Comparison of ENCODE assay signal across 8 mouse cellular contexts in the genomic region with DNA sequence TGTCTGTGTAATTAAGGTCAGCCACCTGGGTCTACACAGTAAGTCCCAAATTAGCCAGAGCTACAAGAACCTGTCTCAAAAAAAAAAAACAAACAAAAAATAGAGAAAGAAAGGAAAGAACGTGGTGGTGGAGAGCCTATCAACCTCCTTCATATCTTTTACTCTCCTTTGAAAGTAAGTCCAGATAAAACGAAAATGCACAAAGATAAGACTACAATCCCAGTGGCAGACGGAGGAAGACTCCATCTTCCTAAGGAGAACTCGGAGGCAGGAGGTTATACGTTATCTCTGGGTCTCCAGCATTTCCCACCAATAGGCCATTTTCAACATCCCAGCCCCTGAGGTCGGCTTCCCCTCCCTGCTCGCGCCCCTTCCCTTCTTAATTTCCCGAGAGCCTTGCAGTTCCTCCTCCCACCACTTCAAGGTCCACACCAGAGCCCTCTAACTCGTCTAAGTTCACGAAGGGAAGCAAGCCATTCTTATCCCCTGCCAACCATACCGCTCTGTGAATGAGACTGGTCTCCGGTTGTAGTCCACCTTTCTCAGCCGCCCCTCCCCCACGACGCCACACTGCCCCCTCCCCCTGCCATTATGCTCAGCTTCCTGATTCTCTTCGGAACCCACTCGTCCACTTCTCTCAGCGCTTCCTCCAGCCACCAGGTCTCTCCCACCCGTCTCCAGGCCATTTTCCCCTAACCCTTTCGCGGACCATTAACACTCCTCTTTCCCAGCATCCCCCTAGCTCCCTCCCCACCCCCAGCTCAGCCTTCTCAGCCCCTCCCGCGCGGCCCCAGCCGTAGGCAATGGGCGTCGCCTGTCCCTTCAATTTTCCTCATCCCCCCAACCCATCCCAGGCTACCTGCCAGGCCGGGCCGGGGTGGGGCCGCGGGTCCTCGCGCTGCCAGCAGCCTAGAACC. TPM values are rescaled to one million over a fixed set of nuclear protein-coding genes. Genes with fewer than 3 reads are reported as not detected.
DNase-seq lines count a peak whose midpoint lies in the region; ATAC-seq and TF ChIP-seq lines count a peak whose summit lies in the region.

No protein-coding gene starts in this region.

- H3K4me1 ChIP-seq in ES-E14 (ENCODE audit: control insufficient read depth in 2 of 2, insufficient read depth in 2 of 2, low read length in 2 of 2, poor library complexity in 1 of 2) = peaks cover 22 to 45% of the 10 kb centered on the region in 2 experiments
- H3K4me1 ChIP-seq in embryonic facial prominence, embryonic 15.5 days = peaks cover 33% of the 10 kb centered on the region
- peaks cover 9% of the 10 kb centered on the region; the same call in 1 of the 2 replicates for H3K4me1 ChIP-seq in hindbrain, embryonic 11.5 days (replicated peaks; ENCODE audit: control insufficient read depth, insufficient read depth, low read length)
- peaks cover 25% of the 10 kb centered on the region for H3K4me1 ChIP-seq in midbrain, embryonic 16.5 days (ENCODE audit: control insufficient read depth, insufficient read depth, low read length)

- H3K36me3 ChIP-seq in ES-E14 (ENCODE audit: control insufficient read depth, insufficient read depth, low read length, poor library complexity, severe bottlenecking) = peaks cover 43% of the 10 kb centered on the region
- peaks cover 57% of the 10 kb centered on the region for H3K36me3 ChIP-seq in embryonic facial prominence, embryonic 15.5 days
- H3K36me3 ChIP-seq in hindbrain, embryonic 11.5 days (ENCODE audit: control insufficient read depth, insufficient read depth, low read length) = peaks cover 13% of the 10 kb centered on the region
- H3K36me3 ChIP-seq in midbrain, embryonic 16.5 days (ENCODE audit: control insufficient read depth, insufficient read depth, low read length) = peaks cover 32% of the 10 kb centered on the region

- under 1% methylated on average over 34 of the region's 34 CpGs for WGBS in embryonic facial prominence, embryonic 15.5 days
- under 1% methylated on average over 34 of the region's 34 CpGs for WGBS in hindbrain, embryonic 11.5 days
- WGBS in midbrain, embryonic 16.5 days = 1% methylated on average over 34 of the region's 34 CpGs

- H3K9ac ChIP-seq in ES-E14 (ENCODE audit: insufficient read depth, low read depth, low read length, poor library complexity, severe bottlenecking) = peak overlapping the region; percentile 92
- peak overlapping the region; percentile 78 for H3K9ac ChIP-seq in embryonic facial prominence, embryonic 15.5 days
- H3K9ac ChIP-seq in hindbrain, embryonic 11.5 days (ENCODE audit: low read depth, low read length) = peak overlapping the region; percentile 67
- H3K9ac ChIP-seq in midbrain, embryonic 16.5 days (ENCODE audit: low read depth, low read length) = peak overlapping the region; percentile 82

- no peaks in the 10 kb centered on the region for H3K9me3 ChIP-seq in ES-E14 (ENCODE audit: control insufficient read depth, insufficient read depth, low read depth, low read length)
- no peaks in the 10 kb centered on the region for H3K9me3 ChIP-seq in embryonic facial prominence, embryonic 15.5 days (replicated peaks)
- H3K9me3 ChIP-seq in hindbrain, embryonic 11.5 days (ENCODE audit: control insufficient read depth, low read length) = no peaks in the 10 kb centered on the region
- no peaks in the 10 kb centered on the region for H3K9me3 ChIP-seq in midbrain, embryonic 16.5 days (replicated peaks; ENCODE audit: control insufficient read depth, low read length, poor library complexity, severe bottlenecking)

- peak overlapping the region; percentile 95 to 98 for H3K4me3 ChIP-seq in ES-E14 (ENCODE audit: insufficient read depth in 1 of 2, low read depth in 1 of 2, low read length in 2 of 2, poor library complexity in 1 of 2, severe bottlenecking in 1 of 2)
- peak overlapping the region; percentile 90 for H3K4me3 ChIP-seq in embryonic facial prominence, embryonic 15.5 days (replicated peaks)
- peak overlapping the region; percentile 89 for H3K4me3 ChIP-seq in hindbrain, embryonic 11.5 days (ENCODE audit: low read depth, low read length)
- H3K4me3 ChIP-seq in midbrain, embryonic 16.5 days (ENCODE audit: low read depth, low read length) = peak overlapping the region; percentile 75

- in situ Hi-C loops in ES-E14 (cut with MboI; ENCODE audit: low sequenced_read_pairs in 2 of 2, unreplicated experiment in 2 of 2) = no loop called here

- H3K27ac ChIP-seq in ES-E14 (ENCODE audit: insufficient read depth, low read depth, low read length, poor library complexity, severe bottlenecking) = peak overlapping the region; percentile 94
- H3K27ac ChIP-seq in embryonic facial prominence, embryonic 15.5 days (replicated peaks) = peak overlapping the region; percentile 93
- peak overlapping the region; percentile 86 for H3K27ac ChIP-seq in hindbrain, embryonic 11.5 days (ENCODE audit: low read depth, low read length)
- peak overlapping the region; percentile 88 for H3K27ac ChIP-seq in midbrain, embryonic 16.5 days (ENCODE audit: low read length)

- peak overlapping the region; percentile 80 for H3K4me2 ChIP-seq in embryonic facial prominence, embryonic 15.5 days (replicated peaks)
- H3K4me2 ChIP-seq in hindbrain, embryonic 11.5 days (replicated peaks; ENCODE audit: low read depth, low read length) = peak overlapping the region; percentile 59
- peak overlapping the region; percentile 77 for H3K4me2 ChIP-seq in midbrain, embryonic 16.5 days (ENCODE audit: low read length)

- no peaks in the 10 kb centered on the region for H3K27me3 ChIP-seq in embryonic facial prominence, embryonic 15.5 days
- H3K27me3 ChIP-seq in hindbrain, embryonic 11.5 days (ENCODE audit: control insufficient read depth, insufficient read depth, low read length) = no peaks in the 10 kb centered on the region
- no peaks in the 10 kb centered on the region for H3K27me3 ChIP-seq in midbrain, embryonic 16.5 days (ENCODE audit: control insufficient read depth, insufficient read depth, low read depth, low read length)

- ATAC-seq in embryonic facial prominence, embryonic 15.5 days (ENCODE audit: insufficient number of reproducible peaks, low FRiP score, low TSS enrichment, low read depth) = no peak; the same call in 1 of the 2 replicates
- no peak; the same call in none of the 2 replicates for ATAC-seq in hindbrain, embryonic 11.5 days (ENCODE audit: low FRiP score)
- ATAC-seq in midbrain, embryonic 16.5 days = peak; percentile 60

- peak; percentile 76 to 86 for DNase-seq in cerebellum, postnatal 14 days
- no peak for DNase-seq in cerebellum, adult 9-11 months
- peak; percentile 31 for DNase-seq in ES-E14 (ENCODE audit: low read depth, low spot score)
- peak; percentile 71 for DNase-seq in hindbrain, embryonic 11.5 days (ENCODE audit: low spot score)
- DNase-seq in liver = peak; percentile 55
- DNase-seq in testis, postnatal 14 days (ENCODE audit: low spot score) = peak; percentile 72

TF ChIP-seq in ES-E14, 5 proteins besides CTCF, POLR2A, EP300 and RAD21:
- TF ChIP-seq CHD2 (IDR thresholded peaks at IDR 0.05; ENCODE audit: low read depth, low read length) (no peak), ZC3H11A (IDR thresholded peaks at IDR 0.05; ENCODE audit: borderline replicate concordance, low read depth, low read length) (no peak), HCFC1 (IDR thresholded peaks at IDR 0.05; ENCODE audit: borderline replicate concordance, insufficient read depth, low read length) (no peak), ZNF384 (IDR thresholded peaks at IDR 0.05; ENCODE audit: low read depth, low read length) (no peak), MAFK (IDR thresholded peaks at IDR 0.05; ENCODE audit: insufficient read depth, low read depth, low read length) (no peak)

RNA-seq across cellular contexts. Expression of a gene that starts 0.6 kb away (rescaled TPM):
- 65.1 and 73.0 TPM in 2 replicates for total RNA-seq in ES-E14 (2012; rRNA removed)
- polyA plus RNA-seq in embryonic facial prominence, embryonic 15.5 days (2015; fragmentation: Nextera tagmentation; extraction: Ambion mirVana) = 129 and 134 TPM in 2 replicates
- polyA plus RNA-seq in hindbrain, embryonic 11.5 days (2014; fragmentation: Nextera tagmentation; extraction: Ambion mirVana) = 101 and 122 TPM in 2 replicates
- 173 TPM in 2 replicates for polyA plus RNA-seq in midbrain, embryonic 16.5 days (2015; fragmentation: Nextera tagmentation; extraction: Ambion mirVana)

RNA-seq across cellular contexts. Expression of a gene that starts 1.5 kb away (rescaled TPM):
- total RNA-seq in ES-E14 (2012; rRNA removed) = 72.9 and 77.5 TPM in 2 replicates
- polyA plus RNA-seq in embryonic facial prominence, embryonic 15.5 days (2015; fragmentation: Nextera tagmentation; extraction: Ambion mirVana) = 150 and 161 TPM in 2 replicates
- polyA plus RNA-seq in hindbrain, embryonic 11.5 days (2014; fragmentation: Nextera tagmentation; extraction: Ambion mirVana) = 192 and 201 TPM in 2 replicates
- 285 and 318 TPM in 2 replicates for polyA plus RNA-seq in midbrain, embryonic 16.5 days (2015; fragmentation: Nextera tagmentation; extraction: Ambion mirVana)

RNA-seq across cellular contexts. Expression of a gene that starts 5.9 kb away (rescaled TPM):
- 44.5 and 57.0 TPM in 2 replicates for total RNA-seq in ES-E14 (2012; rRNA removed)
- polyA plus RNA-seq in embryonic facial prominence, embryonic 15.5 days (2015; fragmentation: Nextera tagmentation; extraction: Ambion mirVana) = 61.9 and 64.9 TPM in 2 replicates
- 57.9 and 58.4 TPM in 2 replicates for polyA plus RNA-seq in hindbrain, embryonic 11.5 days (2014; fragmentation: Nextera tagmentation; extraction: Ambion mirVana)
- 51.8 and 52.4 TPM in 2 replicates for polyA plus RNA-seq in midbrain, embryonic 16.5 days (2015; fragmentation: Nextera tagmentation; extraction: Ambion mirVana)

RNA-seq across cellular contexts. Expression of a gene that starts 24.8 kb away (rescaled TPM):
- total RNA-seq in ES-E14 (2012; rRNA removed) = 70.6 and 73.0 TPM in 2 replicates
- 91.7 and 93.2 TPM in 2 replicates for polyA plus RNA-seq in embryonic facial prominence, embryonic 15.5 days (2015; fragmentation: Nextera tagmentation; extraction: Ambion mirVana)
- 89.4 and 103 TPM in 2 replicates for polyA plus RNA-seq in hindbrain, embryonic 11.5 days (2014; fragmentation: Nextera tagmentation; extraction: Ambion mirVana)
- polyA plus RNA-seq in midbrain, embryonic 16.5 days (2015; fragmentation: Nextera tagmentation; extraction: Ambion mirVana) = 94.8 and 102 TPM in 2 replicates

RNA-seq across cellular contexts. Expression of a gene that starts 30.0 kb away (rescaled TPM):
- total RNA-seq in ES-E14 (2012; rRNA removed) = 88.5 and 96.1 TPM in 2 replicates
- 64.0 and 64.1 TPM in 2 replicates for polyA plus RNA-seq in embryonic facial prominence, embryonic 15.5 days (2015; fragmentation: Nextera tagmentation; extraction: Ambion mirVana)
- 25.9 and 30.5 TPM in 2 replicates for polyA plus RNA-seq in hindbrain, embryonic 11.5 days (2014; fragmentation: Nextera tagmentation; extraction: Ambion mirVana)
- polyA plus RNA-seq in midbrain, embryonic 16.5 days (2015; fragmentation: Nextera tagmentation; extraction: Ambion mirVana) = 41.9 and 47.6 TPM in 2 replicates
